Mouse (Mus musculus): ENCODE results near the gene Cdk5r2. TPM values are rescaled to one million over a fixed set of nuclear protein-coding genes. Genes with fewer than 3 reads are reported as not detected.

The Cdk5r2 gene
- total and polyA plus RNA-seq, 2 experiments from 2014 or later: 9.7 to 27.2 TPM

GRCm38 (mm10) chr1:74892351-74893133 lies 37.8 kb downstream of the Cdk5r2 start:
- DNase-seq (no peak), ATAC-seq (peak; percentile 55)
- 0 out of 2 replicates have a peak, but pooled peaks have one; percentile 18 for TF ChIP-seq CTCF (IDR thresholded peaks at IDR 0.05; ENCODE audit: low read depth)
- Histone ChIP-seq H3K27ac (ENCODE audit: low read depth, low read length) (no peak overlapping the region), H3K9me3 (ENCODE audit: low read length) (no peaks in the 10 kb centered on the region), H3K36me3 (ENCODE audit: insufficient read depth) (no peaks in the 10 kb centered on the region), H3K4me2 (ENCODE audit: low read depth) (peak overlapping the region; percentile 41), H3K4me1 (ENCODE audit: insufficient read depth) (no peaks in the 10 kb centered on the region), H3K4me3 (ENCODE audit: low read depth, low read length) (peak overlapping the region; percentile 17), H3K27me3 (ENCODE audit: insufficient read depth, low read length) (peaks cover 73% of the 10 kb centered on the region), H3K9ac (no peak overlapping the region)
- 3% methylated on average over 39 of the region's 39 CpGs for WGBS

DNA sequence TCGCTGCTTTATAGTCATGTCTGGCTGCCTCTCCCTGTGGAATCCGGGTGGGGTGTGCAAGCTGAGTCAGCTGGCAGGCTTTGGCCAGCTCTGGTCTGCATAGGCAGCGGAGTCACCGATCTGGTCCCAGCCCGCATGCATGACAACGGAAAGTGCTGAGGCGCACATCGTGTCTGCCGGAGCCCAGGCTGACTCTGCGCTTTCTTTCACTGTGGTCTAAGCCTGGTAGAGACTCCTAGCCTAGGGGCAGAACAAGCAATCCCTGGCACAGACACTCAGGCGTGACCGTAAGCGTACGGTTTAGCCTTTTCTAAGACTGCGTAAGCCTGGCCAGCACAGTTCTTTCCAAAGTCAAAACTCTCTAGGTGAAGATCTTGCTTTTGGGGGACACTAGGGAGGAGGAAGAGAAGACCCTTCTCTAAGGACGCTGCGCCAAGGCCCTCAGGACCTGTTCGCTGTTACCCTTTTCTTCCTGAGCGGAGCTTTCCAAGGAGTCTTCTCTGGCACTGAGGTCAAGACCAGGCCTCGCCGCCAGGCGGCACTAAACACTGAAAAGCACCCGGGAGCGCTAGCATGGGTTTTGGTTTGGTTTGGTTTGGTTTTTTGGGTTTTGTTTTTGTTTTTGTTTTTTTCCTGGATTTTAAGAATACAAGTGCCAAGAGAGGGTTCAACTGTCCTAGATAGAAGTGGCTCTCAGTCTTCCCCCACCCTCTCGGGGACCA lies 38.6 kb downstream of the Cdk5r2 start, which contains the start of gene Cryba2:
TSS of gene Cryba2 (minus strand) at position 10 of the 722 bp plus-strand sequence.
- TF ChIP-seq CTCF (IDR thresholded peaks at IDR 0.05; ENCODE audit: low read depth): peak; percentile 76
- DNase-seq: peak; percentile 71

GRCm38 (mm10) chr1:74894966-74895365 lies 40.2 kb downstream of the Cdk5r2 start:
- Histone ChIP-seq H3K27me3 (ENCODE audit: insufficient read depth, low read length) (peaks cover 77% of the 10 kb centered on the region), H3K9ac (no peak overlapping the region), H3K36me3 (ENCODE audit: insufficient read depth) (no peaks in the 10 kb centered on the region), H3K9me3 (ENCODE audit: low read length) (no peaks in the 10 kb centered on the region), H3K27ac (ENCODE audit: low read depth, low read length) (no peak overlapping the region), H3K4me2 (ENCODE audit: low read depth) (no peak overlapping the region), H3K4me1 (ENCODE audit: insufficient read depth) (no peaks in the 10 kb centered on the region), H3K4me3 (ENCODE audit: low read depth, low read length) (no peak overlapping the region)
- TF ChIP-seq CTCF (IDR thresholded peaks at IDR 0.05; ENCODE audit: low read depth): peak; percentile 84
- 17% methylated on average over 4 of the region's 4 CpGs for WGBS
- DNase-seq (peak; percentile 68), ATAC-seq (no peak)

More for the DNA sequence above, 38.6 kb downstream of the Cdk5r2 start, which contains the start of gene Cryba2:
- WGBS: 3% methylated on average over 25 of the region's 25 CpGs
- no peaks in the 10 kb centered on the region for H3K9me3 ChIP-seq (ENCODE audit: low read length)
- ATAC-seq: peak; percentile 55; the same call in 1 of the 2 replicates
- no peak within 1 kb of the TSS for H3K9ac ChIP-seq
- H3K4me1 ChIP-seq (ENCODE audit: insufficient read depth): no peaks in the 10 kb centered on the region
- no peaks in the 10 kb centered on the region for H3K36me3 ChIP-seq (ENCODE audit: insufficient read depth)
- H3K4me3 ChIP-seq (ENCODE audit: low read depth, low read length): peak within 1 kb of the TSS; percentile 17
- H3K27me3 ChIP-seq (ENCODE audit: insufficient read depth, low read length): peaks cover 73% of the 10 kb centered on the region
- peak within 1 kb of the TSS; percentile 41 for H3K4me2 ChIP-seq (ENCODE audit: low read depth)
- H3K27ac ChIP-seq (ENCODE audit: low read depth, low read length): no peak within 1 kb of the TSS

DNA sequence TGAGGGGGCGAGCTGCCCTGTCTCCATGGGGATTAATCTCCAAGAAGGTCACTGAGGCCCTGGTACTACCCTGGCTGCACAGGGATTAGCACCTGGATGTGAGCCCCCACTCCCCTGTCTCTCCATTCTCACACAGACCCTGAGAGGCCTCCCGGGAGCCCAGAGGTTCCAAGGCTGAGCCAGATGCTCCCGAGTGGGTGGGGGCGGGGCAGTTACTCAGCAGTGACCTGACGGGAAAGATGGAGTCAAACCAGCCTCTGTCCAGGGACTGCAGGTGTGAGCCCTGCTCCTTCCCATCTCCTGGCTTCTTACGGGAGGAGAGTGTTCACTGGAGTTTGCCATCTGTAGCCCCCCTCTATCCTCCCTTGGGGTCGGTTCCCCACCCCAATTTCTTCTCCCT lies 43.2 kb downstream of the Cdk5r2 start:
- no peaks in the 10 kb centered on the region for H3K36me3 ChIP-seq (ENCODE audit: insufficient read depth)
- TF ChIP-seq CTCF (IDR thresholded peaks at IDR 0.05; ENCODE audit: low read depth): no peak
- H3K9me3 ChIP-seq (ENCODE audit: low read length): no peaks in the 10 kb centered on the region
- no peak overlapping the region for H3K4me2 ChIP-seq (ENCODE audit: low read depth)
- no peak overlapping the region for H3K27ac ChIP-seq (ENCODE audit: low read depth, low read length)
- no peak overlapping the region for H3K4me3 ChIP-seq (ENCODE audit: low read depth, low read length)
- peaks cover 77% of the 10 kb centered on the region for H3K27me3 ChIP-seq (ENCODE audit: insufficient read depth, low read length)
- 6% methylated on average over 7 of the region's 7 CpGs for WGBS
- H3K9ac ChIP-seq: no peak overlapping the region
- ATAC-seq: no peak
- H3K4me1 ChIP-seq (ENCODE audit: insufficient read depth): no peaks in the 10 kb centered on the region
- no peak for DNase-seq

- Histone ChIP-seq H3K36me3 (ENCODE audit: insufficient read depth) (no peaks in the 10 kb centered on the region), H3K4me2 (ENCODE audit: low read depth) (no peak overlapping the region), H3K27ac (ENCODE audit: low read depth, low read length) (no peak overlapping the region), H3K9me3 (ENCODE audit: low read length) (no peaks in the 10 kb centered on the region), H3K27me3 (ENCODE audit: insufficient read depth, low read length) (peaks cover 72% of the 10 kb centered on the region), H3K4me1 (ENCODE audit: insufficient read depth) (no peaks in the 10 kb centered on the region), H3K9ac (no peak overlapping the region), H3K4me3 (ENCODE audit: low read depth, low read length) (no peak overlapping the region)
- no peak for DNase-seq
- 10% methylated on average over 7 of the region's 10 CpGs for WGBS
- TF ChIP-seq CTCF (IDR thresholded peaks at IDR 0.05; ENCODE audit: low read depth): no peak
- no peak for ATAC-seq
Measured at GRCm38 (mm10) chr1:74898656-74899431, 44.1 kb downstream of the Cdk5r2 start.

GRCm38 (mm10) chr1:74900341-74901285 lies 45.9 kb downstream of the Cdk5r2 start:
- Histone ChIP-seq H3K36me3 (ENCODE audit: insufficient read depth) (no peaks in the 10 kb centered on the region), H3K9ac (no peak overlapping the region), H3K4me3 (ENCODE audit: low read depth, low read length) (peak overlapping the region; percentile 25), H3K27me3 (ENCODE audit: insufficient read depth, low read length) (peaks cover 58% of the 10 kb centered on the region), H3K4me1 (ENCODE audit: insufficient read depth) (no peaks in the 10 kb centered on the region), H3K27ac (ENCODE audit: low read depth, low read length) (no peak overlapping the region), H3K4me2 (ENCODE audit: low read depth) (peak overlapping the region; percentile 49), H3K9me3 (ENCODE audit: low read length) (no peaks in the 10 kb centered on the region)
- 0 out of 2 replicates have a peak, but pooled peaks have one; percentile 21 for ATAC-seq
- WGBS: 1% methylated on average over 57 of the region's 66 CpGs
- DNase-seq: no peak
- TF ChIP-seq CTCF (IDR thresholded peaks at IDR 0.05; ENCODE audit: low read depth): no peak

All from forebrain, postnatal 0 days (tissue).